Mouse (Mus musculus): Measurements from ENCODE around the gene Plppr3.

DNA sequence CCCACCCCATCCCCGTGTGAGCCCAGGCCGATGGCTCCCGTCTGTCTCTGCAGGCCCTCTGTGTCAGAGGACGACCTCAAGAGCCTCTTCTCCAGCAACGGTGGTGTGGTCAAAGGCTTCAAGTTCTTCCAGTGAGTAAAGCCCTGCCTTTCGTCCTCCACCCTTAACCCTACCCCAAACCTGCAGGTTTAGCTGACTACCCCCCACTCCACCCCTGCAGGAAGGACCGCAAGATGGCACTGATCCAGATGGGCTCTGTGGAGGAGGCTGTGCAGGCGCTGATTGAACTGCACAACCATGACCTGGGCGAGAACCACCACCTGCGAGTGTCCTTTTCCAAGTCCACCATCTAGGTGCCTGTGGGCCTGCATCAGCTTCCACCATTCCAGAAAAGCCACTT, 11.5 kb downstream of the Plppr3 start:
- no peak for TF ChIP-seq CTCF (IDR thresholded peaks at IDR 0.05; ENCODE audit: control insufficient read depth, insufficient read depth, insufficient read length)
- no peak for TF ChIP-seq USF1 (IDR thresholded peaks at IDR 0.05; ENCODE audit: low read depth)

All from C2C12 (cell line).